Mouse (Mus musculus): ENCODE results near the gene Prl3c1.
"Not testable (repeated sequence)": the region's sequence is repeated elsewhere in the genome, so short reads cannot be mapped to it uniquely, and the experiment has no call there.

Prl3c1 gene

GRCm38 (mm10) chr13:27196359-27196758 lies at the start of gene Prl3c1:
TSS of gene Prl3c1 (plus strand) at chr13:27196659.
- no peak for DNase-seq (ENCODE audit: low spot score)

GRCm38 (mm10) chr13:27148264-27148663 lies 48.2 kb upstream of the Prl3c1 start:
- DNase-seq (ENCODE audit: low spot score) = no peak

- not testable (repeated sequence) for DNase-seq (ENCODE audit: low spot score)
Measured at GRCm38 (mm10) chr13:27156490-27156889, 40.0 kb upstream of the Prl3c1 start, which contains the start of gene Prl3d3. TSS of gene Prl3d3 (plus strand) at chr13:27156790.

GRCm38 (mm10) chr13:27241547-27241946 lies 45.1 kb downstream of the Prl3c1 start, which contains the start of gene Prl3b1:
TSS of gene Prl3b1 (plus strand) at chr13:27241847.
- DNase-seq (ENCODE audit: low spot score) = no peak
